Mouse (Mus musculus) C2C12 (cell line): ENCODE results near the gene Serpina3j. TPM values are rescaled to one million over a fixed set of nuclear protein-coding genes. Genes with fewer than 3 reads are reported as not detected.

ENCODE experiments used
- H3K27me3 ChIP-seq: one replicate; pipeline ENCODE4 v1.6.1; 2011; ENCODE audit not compliant: control insufficient read depth, insufficient read depth, insufficient read length
- H3K36me3 ChIP-seq: one replicate; pipeline ENCODE4 v1.6.1; 2011; ENCODE audit not compliant: control insufficient read depth, insufficient read depth
- H3K4me3 ChIP-seq: one replicate; pipeline ENCODE4 v1.5.1; 2011; ENCODE audit warnings: mild to moderate bottlenecking, control low read depth; ENCODE audit not compliant: poor library complexity, insufficient read depth, severe bottlenecking
- H3K79me2 ChIP-seq: one replicate; pipeline ENCODE4 v1.6.1; 2011; ENCODE audit not compliant: control insufficient read depth, insufficient read depth
- H3K79me3 ChIP-seq: one replicate; pipeline ENCODE4 v1.6.1; 2011; ENCODE audit warnings: low read depth, control low read depth
- H3ac ChIP-seq: one replicate; pipeline ENCODE3; 2011; ENCODE audit warnings: low read depth; ENCODE audit not compliant: control insufficient read depth, insufficient read length
- CEBPB ChIP-seq: IDR thresholded peaks from one replicate; pipeline ENCODE4 v1.6.1; 2011; ENCODE audit warnings: low read depth, mild to moderate bottlenecking, control low read depth, moderate library complexity
- CTCF ChIP-seq: IDR thresholded peaks from one replicate; pipeline ENCODE4 v1.5.1; 2011; ENCODE audit not compliant: control insufficient read depth, insufficient read depth, insufficient read length
- FOSL1 ChIP-seq: IDR thresholded peaks from one replicate; pipeline ENCODE4 v1.8.0; 2011; ENCODE audit warnings: mild to moderate bottlenecking, low read length; ENCODE audit not compliant: poor library complexity, insufficient read depth, severe bottlenecking
- MAX ChIP-seq: IDR thresholded peaks from one replicate; pipeline ENCODE4 v1.6.1; 2011; ENCODE audit warnings: mild to moderate bottlenecking, control low read depth
- MYOD1 ChIP-seq: IDR thresholded peaks from one replicate; pipeline ENCODE4 v1.6.1; 2011; ENCODE audit warnings: low read depth; ENCODE audit not compliant: control insufficient read depth, insufficient read length
- MYOG ChIP-seq: IDR thresholded peaks from one replicate; pipeline ENCODE4 v1.6.1; 2011; ENCODE audit not compliant: control insufficient read depth, insufficient read length; ENCODE audit errors: extremely low read depth
- USF1 ChIP-seq: IDR thresholded peaks from one replicate; pipeline ENCODE4 v1.6.1; 2011; ENCODE audit warnings: low read depth, mild to moderate bottlenecking, control low read depth, moderate library complexity
- long read RNA-seq, 2 experiments: library from polyadenylated mRNA; unstranded; transcript quantifications; one replicate each; pipeline ENCODE4 v2.0.0; 2019 to 2020
- polyA plus RNA-seq: library from polyadenylated mRNA; unstranded; fragments of >200 nt; fragmentation: generic; extraction: Trizol; gene quantifications from one replicate; pipeline ENCODE4 v1.2.1, GENCODE M21; 2012; ENCODE audit warnings: missing spikeins

The Serpina3j gene
- polyA plus RNA-seq, result not detected
- long read RNA-seq, experiment 1, result 0 reads
- long read RNA-seq, experiment 2, result 0 reads

- no peak within 1 kb of the TSS for H3ac ChIP-seq
- no peak within 1 kb of the TSS for H3K4me3 ChIP-seq
- no peaks in the 10 kb centered on the region for H3K27me3 ChIP-seq
- no peaks in the 10 kb centered on the region for H3K79me3 ChIP-seq
- no peaks in the 10 kb centered on the region for H3K79me2 ChIP-seq
- H3K36me3 ChIP-seq, result no peaks in the 10 kb centered on the region
- TF ChIP-seq USF1 (no peak), MYOD1 (no peak), CTCF (no peak), CEBPB (no peak), MAX (no peak), FOSL1 (no peak), MYOG (no peak)
Measured at GRCm38 (mm10) chr12:104314253-104314652, at the start of gene Serpina3j. Gene Serpina3j, plus strand, starts transcription at chr12:104314553.

- TF ChIP-seq USF1 (no peak), MYOG (no peak), FOSL1 (no peak), MAX (no peak), MYOD1 (no peak), CTCF (no peak), CEBPB (no peak)
- no peaks in the 10 kb centered on the region for H3K27me3 ChIP-seq
- no peak overlapping the region for H3K4me3 ChIP-seq
- H3K36me3 ChIP-seq, result no peaks in the 10 kb centered on the region
- no peak overlapping the region for H3ac ChIP-seq
- no peaks in the 10 kb centered on the region for H3K79me3 ChIP-seq
- H3K79me2 ChIP-seq, result no peaks in the 10 kb centered on the region
Measured at GRCm38 (mm10) chr12:104266374-104266773, 48.0 kb upstream of the Serpina3j start.

- Histone ChIP-seq H3K79me3 (no peaks in the 10 kb centered on the region), H3K36me3 (no peaks in the 10 kb centered on the region), H3K4me3 (no peak overlapping the region), H3ac (no peak overlapping the region), H3K27me3 (no peaks in the 10 kb centered on the region), H3K79me2 (no peaks in the 10 kb centered on the region)
- no peak for TF ChIP-seq USF1
- TF ChIP-seq MYOD1, result no peak
- TF ChIP-seq CEBPB, result no peak
- TF ChIP-seq CTCF, result no peak
- no peak for TF ChIP-seq MYOG
- TF ChIP-seq FOSL1, result no peak
- TF ChIP-seq MAX, result no peak
Measured at GRCm38 (mm10) chr12:104278216-104279055, 35.9 kb upstream of the Serpina3j start.

- no peaks in the 10 kb centered on the region for H3K79me2 ChIP-seq
- no peaks in the 10 kb centered on the region for H3K36me3 ChIP-seq
- H3K4me3 ChIP-seq, result no peak overlapping the region
- H3K79me3 ChIP-seq, result no peaks in the 10 kb centered on the region
- H3ac ChIP-seq, result no peak overlapping the region
- H3K27me3 ChIP-seq, result no peaks in the 10 kb centered on the region
- TF ChIP-seq CTCF, result no peak
- no peak for TF ChIP-seq MAX
- TF ChIP-seq FOSL1, result no peak
- no peak for TF ChIP-seq MYOG
- TF ChIP-seq USF1, result no peak
- no peak for TF ChIP-seq CEBPB
- TF ChIP-seq MYOD1, result no peak
Measured at GRCm38 (mm10) chr12:104279056-104279435, 35.3 kb upstream of the Serpina3j start.

GRCm38 (mm10) chr12:104283380-104283779 is 31.0 kb upstream of the Serpina3j start:
- Histone ChIP-seq H3K79me2 (no peaks in the 10 kb centered on the region), H3K4me3 (no peak overlapping the region), H3K79me3 (no peaks in the 10 kb centered on the region), H3K36me3 (no peaks in the 10 kb centered on the region), H3K27me3 (no peaks in the 10 kb centered on the region), H3ac (no peak overlapping the region)
- no peak for TF ChIP-seq CTCF
- no peak for TF ChIP-seq CEBPB
- TF ChIP-seq MAX, result no peak
- TF ChIP-seq USF1, result no peak
- no peak for TF ChIP-seq MYOG
- TF ChIP-seq MYOD1, result no peak
- TF ChIP-seq FOSL1, result no peak

GRCm38 (mm10) chr12:104288336-104288735 is 26.0 kb upstream of the Serpina3j start:
- Histone ChIP-seq H3K27me3 (no peaks in the 10 kb centered on the region), H3K79me3 (no peaks in the 10 kb centered on the region), H3ac (no peak overlapping the region), H3K4me3 (no peak overlapping the region), H3K36me3 (no peaks in the 10 kb centered on the region), H3K79me2 (no peaks in the 10 kb centered on the region)
- TF ChIP-seq MAX, result no peak
- TF ChIP-seq CTCF, result no peak
